Mouse (Mus musculus): Measurements from ENCODE around the gene Atf2. TPM values are rescaled to one million over a fixed set of nuclear protein-coding genes. Genes with fewer than 3 reads are reported as not detected.
A peak's percentile ranks its signal among the peaks of the same experiment; 100 is the strongest.

Atf2 gene
- polyA plus RNA-seq, 1 experiment from 2014 or later = 74.1 TPM

DNA sequence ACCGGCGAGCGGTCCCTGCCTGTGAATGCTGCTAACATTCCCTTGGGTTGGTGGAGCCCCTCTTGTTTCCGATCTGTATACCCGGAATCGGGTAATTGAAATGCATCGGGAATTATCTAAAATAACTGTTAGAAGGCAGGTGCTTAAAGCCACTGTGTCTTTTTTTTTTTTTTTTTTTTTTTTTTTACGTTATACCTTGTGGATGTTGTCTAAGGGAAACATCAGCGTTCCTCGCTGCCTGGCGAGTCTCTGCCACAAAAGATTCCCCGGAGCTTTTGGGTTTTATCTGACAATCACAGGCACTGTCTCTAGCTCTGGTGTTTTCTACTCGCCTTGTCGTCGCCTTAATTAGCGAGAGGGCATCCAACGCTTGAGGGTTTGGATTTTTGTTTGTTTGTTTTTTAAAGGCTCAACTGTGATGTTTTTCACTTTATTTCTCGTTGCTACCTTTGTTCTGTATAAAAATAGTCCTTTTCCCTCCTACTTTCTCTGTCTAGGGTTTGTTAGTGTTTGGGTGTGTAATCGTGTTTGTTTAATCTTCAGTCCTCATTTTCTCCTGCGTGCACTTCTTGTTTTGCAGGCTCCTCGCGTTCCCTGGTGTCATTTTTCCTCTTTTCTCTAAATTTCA, 116.6 kb downstream of the Atf2 start:
- Histone ChIP-seq H3K4me1 (ENCODE audit: insufficient read depth) (no peaks in the 10 kb centered on the region), H3K36me3 (ENCODE audit: insufficient read depth) (no peaks in the 10 kb centered on the region), H3K9me3 (ENCODE audit: low read depth, low read length) (no peaks in the 10 kb centered on the region), H3K27ac (ENCODE audit: low read depth) (no peak overlapping the region), H3K9ac (peak overlapping the region; percentile 71), H3K4me2 (peak overlapping the region; percentile 77), H3K4me3 (ENCODE audit: low read depth, low read length) (peak overlapping the region; percentile 76), H3K27me3 (ENCODE audit: insufficient read depth, low read length) (peaks cover 20% of the 10 kb centered on the region)
- no peak for DNase-seq
- TF ChIP-seq CTCF (IDR thresholded peaks at IDR 0.05; ENCODE audit: low read depth) = no peak
- ATAC-seq (ENCODE audit: insufficient read depth) = no peak
- under 1% methylated on average over 22 of the region's 22 CpGs for WGBS

DNA sequence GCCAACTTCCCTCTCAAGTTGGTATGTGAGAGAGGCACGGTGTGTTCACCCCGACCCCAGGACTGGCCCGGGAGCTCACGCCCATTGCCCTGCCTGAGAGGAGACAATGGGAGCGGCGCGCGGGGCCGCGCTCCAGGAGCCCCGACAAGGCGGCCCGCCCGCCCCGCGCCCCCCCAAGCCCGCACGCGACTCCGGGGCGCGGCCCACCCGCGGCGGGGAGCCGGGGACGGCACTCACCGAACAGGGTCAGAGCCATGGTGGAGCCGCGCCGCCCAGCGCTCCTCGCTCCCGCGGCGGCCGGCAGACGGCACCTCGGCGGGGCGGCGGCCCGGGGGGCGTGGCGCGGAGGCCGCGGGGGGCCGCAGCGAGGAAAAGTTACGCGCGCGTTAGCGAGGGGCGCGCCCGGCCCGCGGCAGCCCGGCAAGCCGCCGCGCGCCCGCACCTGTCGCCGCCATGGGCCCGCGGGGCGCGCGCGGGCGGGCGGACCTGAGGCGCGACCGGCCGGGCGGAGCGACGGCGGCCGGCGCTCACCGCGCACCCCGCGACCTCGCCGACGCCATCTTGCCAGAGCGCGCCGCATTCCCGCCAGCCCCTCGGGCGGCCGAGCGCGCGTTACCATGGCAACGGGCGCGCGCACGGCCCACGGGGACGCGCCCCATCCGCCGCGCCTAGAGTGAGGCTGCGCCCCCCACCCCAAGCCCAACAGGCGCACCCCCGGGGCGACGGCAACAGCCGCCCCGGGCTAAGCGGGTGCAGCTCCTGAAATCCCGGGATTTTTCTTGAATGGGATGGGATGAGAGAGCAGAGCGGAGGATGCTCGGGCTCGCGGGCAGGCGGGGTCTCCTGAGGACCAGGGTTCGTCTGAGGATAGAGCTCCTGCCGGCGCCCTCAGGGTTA, 117.4 kb downstream of the Atf2 start, which contains the start of gene Chn1:
Gene Chn1, minus strand, starts transcription at position 561 of the 897 bp plus-strand sequence.
- Histone ChIP-seq H3K9me3 (ENCODE audit: low read depth, low read length) (no peaks in the 10 kb centered on the region), H3K4me3 (ENCODE audit: low read depth, low read length) (peak within 1 kb of the TSS; percentile 76), H3K36me3 (ENCODE audit: insufficient read depth) (no peaks in the 10 kb centered on the region), H3K9ac (peak within 1 kb of the TSS; percentile 71), H3K27ac (ENCODE audit: low read depth) (peak within 1 kb of the TSS; percentile 24; the same call in 1 of the 2 replicates), H3K4me2 (peak within 1 kb of the TSS; percentile 77), H3K27me3 (ENCODE audit: insufficient read depth, low read length) (peaks cover 20% of the 10 kb centered on the region), H3K4me1 (ENCODE audit: insufficient read depth) (no peaks in the 10 kb centered on the region)
- TF ChIP-seq CTCF (IDR thresholded peaks at IDR 0.05; ENCODE audit: low read depth) = no peak
- under 1% methylated on average over 128 of the region's 131 CpGs for WGBS
- peak; percentile 89 for DNase-seq
- ATAC-seq (ENCODE audit: insufficient read depth) = peak; percentile 90

DNA sequence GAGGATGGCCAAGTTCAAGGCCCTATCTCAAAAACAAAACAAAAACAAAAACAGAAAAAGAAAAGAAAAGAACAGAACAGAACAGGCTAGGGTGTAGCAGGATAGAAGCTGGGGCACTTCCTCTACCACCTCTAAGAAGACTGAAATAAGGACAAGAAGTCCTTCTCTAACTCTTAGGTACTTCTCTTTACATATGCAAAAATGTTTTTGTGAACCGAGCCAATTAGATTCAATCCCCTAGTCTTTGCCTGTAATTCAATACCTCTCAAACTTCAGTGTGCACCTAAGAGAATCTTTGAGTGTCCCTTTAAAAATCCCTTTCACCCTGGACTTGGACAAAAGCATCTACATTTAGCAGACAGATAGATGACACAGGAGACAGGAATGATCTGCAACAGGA, 119.5 kb downstream of the Atf2 start:
- Histone ChIP-seq H3K9me3 (ENCODE audit: low read depth, low read length) (no peaks in the 10 kb centered on the region), H3K27me3 (ENCODE audit: insufficient read depth, low read length) (peaks cover 19% of the 10 kb centered on the region), H3K4me3 (ENCODE audit: low read depth, low read length) (no peak overlapping the region), H3K9ac (no peak overlapping the region), H3K36me3 (ENCODE audit: insufficient read depth) (no peaks in the 10 kb centered on the region), H3K27ac (ENCODE audit: low read depth) (no peak overlapping the region), H3K4me1 (ENCODE audit: insufficient read depth) (no peaks in the 10 kb centered on the region), H3K4me2 (no peak overlapping the region)
- ATAC-seq (ENCODE audit: insufficient read depth) (no peak), DNase-seq (no peak)
- 29% methylated on average over 1 of the region's 1 CpGs for WGBS
- no peak for TF ChIP-seq CTCF (IDR thresholded peaks at IDR 0.05; ENCODE audit: low read depth)

DNA sequence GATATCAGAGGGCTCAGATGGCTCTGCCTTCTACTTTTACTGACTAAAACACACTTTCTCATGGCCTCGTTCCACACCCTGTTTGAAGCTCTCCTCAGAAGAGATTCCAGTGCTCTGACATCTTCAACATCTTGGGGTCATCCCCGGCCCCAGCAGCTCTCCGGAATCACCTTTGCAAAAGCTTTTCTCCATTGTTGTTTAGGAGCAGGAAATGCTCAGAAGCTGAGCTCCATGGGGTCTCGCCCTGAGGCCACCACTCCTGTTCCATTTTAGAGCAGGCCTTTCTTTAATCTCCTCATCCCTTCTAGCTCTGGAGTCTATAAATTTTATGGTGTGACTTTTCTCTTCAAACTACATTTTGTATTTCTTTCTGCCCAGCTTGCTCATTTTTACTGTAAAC, 123.8 kb downstream of the Atf2 start:
- Histone ChIP-seq H3K27ac (ENCODE audit: low read depth) (no peak overlapping the region), H3K27me3 (ENCODE audit: insufficient read depth, low read length) (no peaks in the 10 kb centered on the region), H3K36me3 (ENCODE audit: insufficient read depth) (no peaks in the 10 kb centered on the region), H3K4me3 (ENCODE audit: low read depth, low read length) (no peak overlapping the region), H3K4me2 (no peak overlapping the region), H3K4me1 (ENCODE audit: insufficient read depth) (no peaks in the 10 kb centered on the region), H3K9ac (no peak overlapping the region), H3K9me3 (ENCODE audit: low read depth, low read length) (no peaks in the 10 kb centered on the region)
- TF ChIP-seq CTCF (IDR thresholded peaks at IDR 0.05; ENCODE audit: low read depth) = no peak
- WGBS = 76% methylated on average over 4 of the region's 4 CpGs
- ATAC-seq (ENCODE audit: insufficient read depth) (no peak), DNase-seq (no peak)

Other genes with a start within 250 kb of the Atf2 start
- gene Chn1, start 117.3 kb downstream of the Atf2 start, polyA plus RNA-seq (2014; fragmentation: Nextera tagmentation; extraction: Ambion mirVana) = 56.4 and 57.6 TPM in 2 replicates
- 1,132 and 1,137 TPM in 2 replicates for gene Atp5g3, start 18.7 kb upstream of the Atf2 start, polyA plus RNA-seq (2014; fragmentation: Nextera tagmentation; extraction: Ambion mirVana)

Data from lung, embryonic 14.5 days (tissue).